Mouse (Mus musculus): ENCODE data around the gene Tle3. TPM values are rescaled to one million over a fixed set of nuclear protein-coding genes. Genes with fewer than 3 reads are reported as not detected.

Tle3 gene
- polyA plus RNA-seq, 1 experiment from 2014 or later, result 11.4 TPM

- H3K9me3 ChIP-seq (replicated peaks; ENCODE audit: control insufficient read depth, low read length), result no peaks in the 10 kb centered on the region
- peaks cover 32% of the 10 kb centered on the region for H3K4me1 ChIP-seq (ENCODE audit: control insufficient read depth, insufficient read depth, low read length)
- H3K4me2 ChIP-seq, result no peak overlapping the region
- WGBS (ENCODE audit: insufficient replicate concordance), result 75% methylated on average over 7 of the region's 7 CpGs
- H3K27me3 ChIP-seq (ENCODE audit: control insufficient read depth, insufficient read depth, low read length), result peaks cover 74% of the 10 kb centered on the region
- peaks cover 11% of the 10 kb centered on the region for H3K36me3 ChIP-seq (ENCODE audit: control insufficient read depth, insufficient read depth, low read length)
- no peak for ATAC-seq (replicated peaks; ENCODE audit: insufficient number of reproducible peaks, low FRiP score, low TSS enrichment)
- H3K27ac ChIP-seq (ENCODE audit: low read depth, low read length), result no peak overlapping the region
- H3K9ac ChIP-seq (ENCODE audit: low read depth, low read length), result no peak overlapping the region
- H3K4me3 ChIP-seq (ENCODE audit: low read depth, low read length), result no peak overlapping the region
Measured at GRCm38 (mm10) chr9:61389404-61389701, 17.2 kb downstream of the Tle3 start.

- Histone ChIP-seq H3K4me3 (ENCODE audit: low read depth, low read length) (no peak overlapping the region), H3K4me1 (ENCODE audit: control insufficient read depth, insufficient read depth, low read length) (peaks cover 30% of the 10 kb centered on the region), H3K9me3 (replicated peaks; ENCODE audit: control insufficient read depth, low read length) (no peaks in the 10 kb centered on the region), H3K27ac (ENCODE audit: low read depth, low read length) (no peak overlapping the region), H3K4me2 (no peak overlapping the region), H3K36me3 (ENCODE audit: control insufficient read depth, insufficient read depth, low read length) (peaks cover 18% of the 10 kb centered on the region), H3K9ac (ENCODE audit: low read depth, low read length) (no peak overlapping the region), H3K27me3 (ENCODE audit: control insufficient read depth, insufficient read depth, low read length) (peaks cover 65% of the 10 kb centered on the region)
- ATAC-seq (replicated peaks; ENCODE audit: insufficient number of reproducible peaks, low FRiP score, low TSS enrichment), result no peak
- 55% methylated on average over 5 of the region's 5 CpGs for WGBS (ENCODE audit: insufficient replicate concordance)
Measured at GRCm38 (mm10) chr9:61391570-61392337, 19.6 kb downstream of the Tle3 start.

DNA sequence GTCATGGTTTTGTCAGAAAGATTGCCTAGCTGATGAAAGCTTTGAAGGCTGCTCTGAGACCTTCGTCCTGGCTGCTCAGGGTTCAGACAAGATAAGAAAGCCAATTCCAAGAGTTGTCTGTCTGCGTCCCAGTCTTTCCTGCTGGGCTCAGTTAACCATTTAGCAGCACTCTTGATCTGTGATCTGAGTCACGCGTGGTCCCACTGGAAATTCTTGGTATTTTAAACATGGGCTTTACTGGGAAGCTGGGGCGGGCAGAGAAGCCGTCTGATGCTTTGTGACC lies 20.1 kb downstream of the Tle3 start:
- peaks cover 32% of the 10 kb centered on the region for H3K4me1 ChIP-seq (ENCODE audit: control insufficient read depth, insufficient read depth, low read length)
- no peak for ATAC-seq (replicated peaks; ENCODE audit: insufficient number of reproducible peaks, low FRiP score, low TSS enrichment)

DNA sequence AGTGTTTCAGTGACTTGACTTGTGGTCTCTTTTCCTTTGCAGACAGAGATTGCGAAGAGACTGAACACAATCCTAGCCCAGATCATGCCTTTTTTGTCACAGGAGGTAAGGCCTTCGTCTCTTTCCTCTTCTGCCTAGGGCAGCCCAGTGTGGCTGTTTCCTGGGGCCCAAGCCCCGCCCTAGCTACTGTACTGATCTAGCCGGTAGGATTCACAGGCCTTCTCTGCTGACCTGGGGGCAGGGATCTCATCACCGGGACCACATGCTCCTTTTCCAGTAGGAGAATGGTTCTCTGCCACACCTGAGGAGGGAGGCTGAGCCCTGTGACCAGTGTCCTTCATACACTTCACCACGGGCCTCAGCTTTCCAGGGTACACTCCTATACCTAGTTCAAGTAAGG lies 21.0 kb downstream of the Tle3 start:
- Histone ChIP-seq H3K4me3 (ENCODE audit: low read depth, low read length) (no peak overlapping the region), H3K4me2 (no peak overlapping the region), H3K9me3 (replicated peaks; ENCODE audit: control insufficient read depth, low read length) (no peaks in the 10 kb centered on the region), H3K36me3 (ENCODE audit: control insufficient read depth, insufficient read depth, low read length) (peaks cover 14% of the 10 kb centered on the region), H3K27ac (ENCODE audit: low read depth, low read length) (no peak overlapping the region), H3K27me3 (ENCODE audit: control insufficient read depth, insufficient read depth, low read length) (peaks cover 55% of the 10 kb centered on the region), H3K9ac (ENCODE audit: low read depth, low read length) (no peak overlapping the region), H3K4me1 (ENCODE audit: control insufficient read depth, insufficient read depth, low read length) (peaks cover 28% of the 10 kb centered on the region)
- no peak for ATAC-seq (replicated peaks; ENCODE audit: insufficient number of reproducible peaks, low FRiP score, low TSS enrichment)
- WGBS (ENCODE audit: insufficient replicate concordance), result 74% methylated on average over 6 of the region's 6 CpGs

More for the DNA sequence above, 20.1 kb downstream of the Tle3 start:
- H3K9ac ChIP-seq (ENCODE audit: low read depth, low read length), result no peak overlapping the region
- 43% methylated on average over 6 of the region's 6 CpGs for WGBS (ENCODE audit: insufficient replicate concordance)
- H3K9me3 ChIP-seq (replicated peaks; ENCODE audit: control insufficient read depth, low read length), result no peaks in the 10 kb centered on the region
- peaks cover 18% of the 10 kb centered on the region for H3K36me3 ChIP-seq (ENCODE audit: control insufficient read depth, insufficient read depth, low read length)
- peaks cover 59% of the 10 kb centered on the region for H3K27me3 ChIP-seq (ENCODE audit: control insufficient read depth, insufficient read depth, low read length)
- no peak overlapping the region for H3K4me3 ChIP-seq (ENCODE audit: low read depth, low read length)
- no peak overlapping the region for H3K4me2 ChIP-seq
- H3K27ac ChIP-seq (ENCODE audit: low read depth, low read length), result no peak overlapping the region

GRCm38 (mm10) chr9:61393847-61394246 lies 21.7 kb downstream of the Tle3 start:
- Histone ChIP-seq H3K27me3 (ENCODE audit: control insufficient read depth, insufficient read depth, low read length) (peaks cover 55% of the 10 kb centered on the region), H3K36me3 (ENCODE audit: control insufficient read depth, insufficient read depth, low read length) (peaks cover 14% of the 10 kb centered on the region), H3K4me3 (ENCODE audit: low read depth, low read length) (no peak overlapping the region), H3K27ac (ENCODE audit: low read depth, low read length) (no peak overlapping the region), H3K4me2 (no peak overlapping the region), H3K4me1 (ENCODE audit: control insufficient read depth, insufficient read depth, low read length) (peaks cover 28% of the 10 kb centered on the region), H3K9me3 (replicated peaks; ENCODE audit: control insufficient read depth, low read length) (no peaks in the 10 kb centered on the region), H3K9ac (ENCODE audit: low read depth, low read length) (no peak overlapping the region)
- WGBS (ENCODE audit: insufficient replicate concordance), result 93% methylated on average over 5 of the region's 5 CpGs
- no peak for ATAC-seq (replicated peaks; ENCODE audit: insufficient number of reproducible peaks, low FRiP score, low TSS enrichment)

DNA sequence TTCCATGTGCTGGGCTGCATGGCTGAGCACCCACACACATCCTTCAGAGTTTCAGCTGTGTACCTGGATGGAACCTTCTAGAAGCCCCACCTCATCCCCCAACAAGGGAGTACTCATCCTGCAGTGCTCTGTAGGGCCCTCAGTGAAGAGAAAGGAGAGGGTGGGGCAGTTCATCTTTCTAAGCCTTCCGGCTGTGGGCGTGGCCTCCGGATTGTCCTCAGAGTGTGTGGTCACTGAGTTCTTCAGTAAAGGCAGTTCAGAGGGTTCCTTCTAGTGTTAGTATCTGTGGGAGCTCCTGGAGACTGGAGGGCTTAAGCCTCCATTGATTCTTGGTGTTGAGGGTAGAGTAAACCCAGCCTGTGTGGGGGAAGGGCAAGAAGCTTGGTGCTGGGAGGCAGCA lies 22.9 kb downstream of the Tle3 start:
- WGBS (ENCODE audit: insufficient replicate concordance), result 78% methylated on average over 3 of the region's 3 CpGs
- Histone ChIP-seq H3K27ac (ENCODE audit: low read depth, low read length) (no peak overlapping the region), H3K4me1 (ENCODE audit: control insufficient read depth, insufficient read depth, low read length) (peaks cover 28% of the 10 kb centered on the region), H3K27me3 (ENCODE audit: control insufficient read depth, insufficient read depth, low read length) (peaks cover 48% of the 10 kb centered on the region), H3K36me3 (ENCODE audit: control insufficient read depth, insufficient read depth, low read length) (peaks cover 17% of the 10 kb centered on the region), H3K9me3 (replicated peaks; ENCODE audit: control insufficient read depth, low read length) (no peaks in the 10 kb centered on the region), H3K4me3 (ENCODE audit: low read depth, low read length) (no peak overlapping the region), H3K9ac (ENCODE audit: low read depth, low read length) (no peak overlapping the region), H3K4me2 (no peak overlapping the region)
- ATAC-seq (replicated peaks; ENCODE audit: insufficient number of reproducible peaks, low FRiP score, low TSS enrichment), result no peak; the same call in 1 of the 2 replicates

DNA sequence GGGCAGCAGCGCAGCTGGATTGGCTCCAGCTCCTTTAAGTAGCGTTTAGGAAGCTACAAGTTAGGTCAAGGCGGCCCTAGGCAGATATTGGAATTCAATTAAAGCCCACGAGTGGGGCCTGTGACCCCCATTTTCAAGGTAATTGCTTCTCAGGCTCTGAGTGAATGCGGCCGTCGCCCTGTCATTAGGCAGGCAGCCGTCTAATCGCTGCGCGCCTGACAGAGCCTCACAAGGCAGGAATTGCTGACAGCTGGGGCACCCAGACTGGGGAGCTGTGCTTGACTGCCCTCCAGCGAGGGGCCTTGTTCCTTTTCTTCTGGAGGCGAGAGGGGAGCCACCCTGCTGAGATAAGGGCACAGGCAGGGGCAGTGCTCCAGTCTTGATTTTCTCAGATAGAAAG lies 24.3 kb downstream of the Tle3 start:
- Histone ChIP-seq H3K4me3 (ENCODE audit: low read depth, low read length) (no peak overlapping the region), H3K27me3 (ENCODE audit: control insufficient read depth, insufficient read depth, low read length) (peaks cover 44% of the 10 kb centered on the region), H3K4me1 (ENCODE audit: control insufficient read depth, insufficient read depth, low read length) (peaks cover 27% of the 10 kb centered on the region), H3K4me2 (no peak overlapping the region), H3K9me3 (replicated peaks; ENCODE audit: control insufficient read depth, low read length) (no peaks in the 10 kb centered on the region), H3K36me3 (ENCODE audit: control insufficient read depth, insufficient read depth, low read length) (peaks cover 17% of the 10 kb centered on the region), H3K27ac (ENCODE audit: low read depth, low read length) (no peak overlapping the region), H3K9ac (ENCODE audit: low read depth, low read length) (no peak overlapping the region)
- 43% methylated on average over 13 of the region's 13 CpGs for WGBS (ENCODE audit: insufficient replicate concordance)
- ATAC-seq (replicated peaks; ENCODE audit: insufficient number of reproducible peaks, low FRiP score, low TSS enrichment), result no peak

- H3K27me3 ChIP-seq (ENCODE audit: control insufficient read depth, insufficient read depth, low read length), result peaks cover 38% of the 10 kb centered on the region
- H3K9me3 ChIP-seq (replicated peaks; ENCODE audit: control insufficient read depth, low read length), result no peaks in the 10 kb centered on the region
- H3K36me3 ChIP-seq (ENCODE audit: control insufficient read depth, insufficient read depth, low read length), result peaks cover 17% of the 10 kb centered on the region
- no peak overlapping the region for H3K4me3 ChIP-seq (ENCODE audit: low read depth, low read length)
- no peak overlapping the region for H3K9ac ChIP-seq (ENCODE audit: low read depth, low read length)
- 63% methylated on average over 4 of the region's 4 CpGs for WGBS (ENCODE audit: insufficient replicate concordance)
- H3K4me1 ChIP-seq (ENCODE audit: control insufficient read depth, insufficient read depth, low read length), result peaks cover 21% of the 10 kb centered on the region
- ATAC-seq (replicated peaks; ENCODE audit: insufficient number of reproducible peaks, low FRiP score, low TSS enrichment), result no peak
- no peak overlapping the region for H3K4me2 ChIP-seq
- H3K27ac ChIP-seq (ENCODE audit: low read depth, low read length), result no peak overlapping the region
Measured at GRCm38 (mm10) chr9:61397130-61397529, 25.0 kb downstream of the Tle3 start.

- WGBS (ENCODE audit: insufficient replicate concordance), result 88% methylated on average over 9 of the region's 9 CpGs
- H3K4me2 ChIP-seq, result no peak overlapping the region
- no peaks in the 10 kb centered on the region for H3K9me3 ChIP-seq (replicated peaks; ENCODE audit: control insufficient read depth, low read length)
- H3K4me3 ChIP-seq (ENCODE audit: low read depth, low read length), result no peak overlapping the region
- peaks cover 17% of the 10 kb centered on the region for H3K36me3 ChIP-seq (ENCODE audit: control insufficient read depth, insufficient read depth, low read length)
- no peak overlapping the region for H3K9ac ChIP-seq (ENCODE audit: low read depth, low read length)
- no peak overlapping the region for H3K27ac ChIP-seq (ENCODE audit: low read depth, low read length)
- H3K27me3 ChIP-seq (ENCODE audit: control insufficient read depth, insufficient read depth, low read length), result peaks cover 33% of the 10 kb centered on the region
- ATAC-seq (replicated peaks; ENCODE audit: insufficient number of reproducible peaks, low FRiP score, low TSS enrichment), result no peak
- H3K4me1 ChIP-seq (ENCODE audit: control insufficient read depth, insufficient read depth, low read length), result peaks cover 15% of the 10 kb centered on the region; the same call in 1 of the 2 replicates
Measured at GRCm38 (mm10) chr9:61398160-61398559, 26.0 kb downstream of the Tle3 start.
